Mouse (Mus musculus) forebrain, embryonic 14.5 days (tissue): ENCODE data around the gene 1700001O22Rik. TPM values are rescaled to one million over a fixed set of nuclear protein-coding genes. Genes with fewer than 3 reads are reported as not detected.
A peak's percentile ranks its signal among the peaks of the same experiment; 100 is the strongest.

ENCODE experiments used
- ATAC-seq: fragments of 200-750 bp; cut with Nextera tagmentation; 2 replicates; pipeline ENCODE4 v1.8.0; 2017; ENCODE audit warnings: mild to moderate bottlenecking, moderate library complexity
- DNase-seq: peaks from one replicate; pipeline ENCODE4 v3.0.0-alpha.2; 2015; ENCODE audit warnings: low spot score
- H3K27ac ChIP-seq: fragments of 300-500 bp; sonication (generic); 2 replicates; pipeline ENCODE4 v1.5.1; 2014; ENCODE audit warnings: low read depth, mild to moderate bottlenecking, control low read depth, low read length, moderate library complexity
- H3K27me3 ChIP-seq: fragments of 300-500 bp; sonication (generic); replicated peaks from 2 replicates; pipeline ENCODE4 v1.6.1; 2014; ENCODE audit warnings: low read length, control low read depth, mixed read lengths; ENCODE audit not compliant: control insufficient read depth, insufficient read depth
- H3K36me3 ChIP-seq: fragments of 300-500 bp; sonication (generic); 2 replicates; pipeline ENCODE4 v1.6.1; 2014; ENCODE audit warnings: low read length, control low read depth; ENCODE audit not compliant: control insufficient read depth, insufficient read depth
- H3K4me1 ChIP-seq: fragments of 300-500 bp; sonication (generic); 2 replicates; pipeline ENCODE4 v1.6.1; 2014; ENCODE audit warnings: antibody characterized with exemption, low read length, control low read depth; ENCODE audit not compliant: control insufficient read depth, insufficient read depth
- H3K4me2 ChIP-seq: fragments of 300-500 bp; sonication (generic); 2 replicates; pipeline ENCODE4 v1.6.1; 2014; ENCODE audit warnings: mild to moderate bottlenecking, control low read depth, low read length
- H3K4me3 ChIP-seq: fragments of 300-500 bp; sonication (generic); 2 replicates; pipeline ENCODE4 v1.5.1; 2014; ENCODE audit warnings: low read depth, low read length, control low read depth
- H3K9ac ChIP-seq: fragments of 300-500 bp; sonication (generic); 2 replicates; pipeline ENCODE4 v1.6.1; 2014; ENCODE audit warnings: mild to moderate bottlenecking, low read length, control low read depth, moderate library complexity
- H3K9me3 ChIP-seq: fragments of 300-500 bp; sonication (generic); replicated peaks from 2 replicates; pipeline ENCODE4 v1.6.1; 2016; ENCODE audit warnings: low read length, control low read depth, mixed read lengths; ENCODE audit not compliant: control insufficient read depth
- WGBS: fragments of 180-500 bp; shearing (Covaris S2); extraction: QIAGEN DNeasy Blood & Tissue Kit; methylation state at CpG from one replicate; pipeline ENCODE4 v1.1.7; 2014; 5-methylcytosine and 5-hydroxymethylcytosine counted together
- polyA plus RNA-seq: library from polyadenylated mRNA; unstranded; fragments of >200 nt; fragmentation: Nextera tagmentation; extraction: Ambion mirVana; gene quantifications from 2 replicates; pipeline ENCODE4 v1.2.1, GENCODE M21; 2014

The 1700001O22Rik gene
- polyA plus RNA-seq, 1 experiment from 2014 or later = 2.4 TPM

GRCm38 (mm10) chr2:30755985-30756765 lies 47.3 kb downstream of the 1700001O22Rik start:
- DNase-seq (no peak), ATAC-seq (no peak)
- no peaks in the 10 kb centered on the region for H3K36me3 ChIP-seq
- no peak overlapping the region for H3K4me3 ChIP-seq
- no peaks in the 10 kb centered on the region for H3K27me3 ChIP-seq
- H3K4me1 ChIP-seq = peaks cover 19% of the 10 kb centered on the region
- no peak overlapping the region for H3K27ac ChIP-seq
- no peak overlapping the region for H3K4me2 ChIP-seq
- no peak overlapping the region for H3K9ac ChIP-seq
- WGBS = 98% methylated on average over 6 of the region's 6 CpGs
- H3K9me3 ChIP-seq = peaks cover 5% of the 10 kb centered on the region; the same call in 1 of the 2 replicates

DNA sequence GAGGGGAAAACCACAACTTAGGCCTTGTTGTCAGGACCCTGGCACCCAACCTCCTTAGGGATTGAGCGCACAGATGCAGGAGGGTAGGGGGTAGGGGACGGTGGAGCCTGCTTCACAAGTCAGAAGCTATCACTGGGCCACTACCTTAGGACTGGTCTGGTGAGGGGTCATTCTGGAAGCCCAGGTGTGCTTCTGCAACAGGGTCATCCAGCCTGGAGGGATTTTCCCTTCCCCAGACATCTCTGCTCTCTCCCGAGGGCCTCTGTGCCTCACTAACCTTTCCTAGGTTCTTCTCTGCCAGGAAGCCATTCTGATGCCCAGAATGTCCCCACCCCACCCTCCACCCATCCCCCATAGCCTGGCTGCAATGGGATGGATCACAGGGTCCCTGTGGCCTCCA lies 48.6 kb downstream of the 1700001O22Rik start:
- no peak for DNase-seq
- Histone ChIP-seq H3K4me1 (peaks cover 16% of the 10 kb centered on the region), H3K4me3 (no peak overlapping the region), H3K27ac (no peak overlapping the region), H3K9me3 (peaks cover 5% of the 10 kb centered on the region; the same call in 1 of the 2 replicates), H3K4me2 (no peak overlapping the region), H3K27me3 (no peaks in the 10 kb centered on the region), H3K36me3 (no peaks in the 10 kb centered on the region), H3K9ac (no peak overlapping the region)
- no peak for ATAC-seq
- 83% methylated on average over 3 of the region's 3 CpGs for WGBS

GRCm38 (mm10) chr2:30753219-30753618 lies 50.2 kb downstream of the 1700001O22Rik start:
- Histone ChIP-seq H3K4me1 (no peaks in the 10 kb centered on the region), H3K27ac (no peak overlapping the region), H3K9ac (peak overlapping the region; percentile 29; the same call in 1 of the 2 replicates), H3K4me3 (no peak overlapping the region), H3K9me3 (peaks cover 5% of the 10 kb centered on the region; the same call in 1 of the 2 replicates), H3K36me3 (no peaks in the 10 kb centered on the region), H3K4me2 (no peak overlapping the region), H3K27me3 (no peaks in the 10 kb centered on the region)
- ATAC-seq (no peak; the same call in 1 of the 2 replicates), DNase-seq (no peak)
- WGBS = 29% methylated on average over 17 of the region's 18 CpGs

DNA sequence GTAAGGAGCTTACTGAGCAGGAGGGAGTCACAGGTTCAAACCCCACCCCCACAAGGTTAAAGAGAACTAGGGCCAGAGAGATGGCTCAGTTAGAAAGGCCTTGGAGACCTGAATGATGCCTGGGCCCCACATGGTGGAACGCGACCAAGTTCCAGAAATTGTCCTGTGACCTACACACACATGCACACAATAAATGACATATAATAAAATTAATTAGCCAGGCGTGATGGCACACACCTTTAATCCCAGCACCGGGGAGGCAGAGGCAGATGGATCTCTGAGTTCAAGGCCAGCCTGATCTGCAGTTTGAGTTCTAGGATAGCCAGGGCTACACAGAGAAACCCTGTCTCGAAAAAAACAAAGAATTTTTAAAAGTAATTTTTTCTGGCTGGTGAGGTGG lies 51.0 kb downstream of the 1700001O22Rik start:
- Histone ChIP-seq H3K4me2 (no peak overlapping the region), H3K9me3 (peaks cover 5% of the 10 kb centered on the region; the same call in 1 of the 2 replicates), H3K27me3 (no peaks in the 10 kb centered on the region), H3K27ac (no peak overlapping the region), H3K9ac (no peak overlapping the region), H3K36me3 (no peaks in the 10 kb centered on the region), H3K4me1 (no peaks in the 10 kb centered on the region), H3K4me3 (no peak overlapping the region)
- 98% methylated on average over 5 of the region's 5 CpGs for WGBS
- no peak for DNase-seq
- no peak for ATAC-seq

- no peak for ATAC-seq
- H3K27me3 ChIP-seq = no peaks in the 10 kb centered on the region
- H3K9ac ChIP-seq = no peak overlapping the region
- no peaks in the 10 kb centered on the region for H3K36me3 ChIP-seq
- H3K27ac ChIP-seq = no peak overlapping the region; the same call in 1 of the 2 replicates
- no peaks in the 10 kb centered on the region for H3K9me3 ChIP-seq
- H3K4me3 ChIP-seq = no peak overlapping the region
- 41% methylated on average over 5 of the region's 5 CpGs for WGBS
- no peaks in the 10 kb centered on the region for H3K4me1 ChIP-seq
- DNase-seq = no peak
- no peak overlapping the region for H3K4me2 ChIP-seq
These were observed 53.4 kb downstream of the 1700001O22Rik start for GRCm38 (mm10) chr2:30750025-30750424.

GRCm38 (mm10) chr2:30747602-30748162 lies 55.8 kb downstream of the 1700001O22Rik start:
- H3K4me3 ChIP-seq = no peak overlapping the region
- H3K27me3 ChIP-seq = no peaks in the 10 kb centered on the region
- no peak for ATAC-seq
- whole genome bisulfite sequencing = 83% methylated on average over 4 of the region's 4 CpGs
- DNase-seq = no peak
- no peak overlapping the region for H3K4me2 ChIP-seq
- no peaks in the 10 kb centered on the region for H3K9me3 ChIP-seq
- H3K9ac ChIP-seq = no peak overlapping the region
- H3K36me3 ChIP-seq = no peaks in the 10 kb centered on the region
- peaks cover 19% of the 10 kb centered on the region for H3K4me1 ChIP-seq
- H3K27ac ChIP-seq = no peak overlapping the region

Other genes with a start within 250 kb of the 1700001O22Rik start
- 0.64 and 1.2 TPM in 2 replicates for gene Cstad, start 208.6 kb downstream of the 1700001O22Rik start, polyA plus RNA-seq
- gene Ntmt1, start 4.2 kb upstream of the 1700001O22Rik start, polyA plus RNA-seq = 128 and 139 TPM in 2 replicates
- 35.9 and 39.9 TPM in 2 replicates for gene Asb6, start 26.7 kb upstream of the 1700001O22Rik start, polyA plus RNA-seq
- gene Prrx2, start 31.3 kb upstream of the 1700001O22Rik start, polyA plus RNA-seq = 2.9 and 3.0 TPM in 2 replicates
- gene Ptges, start 126.2 kb upstream of the 1700001O22Rik start, polyA plus RNA-seq = 2.6 and 3.3 TPM in 2 replicates
- gene Tor1b, start 149.3 kb upstream of the 1700001O22Rik start, polyA plus RNA-seq = 24.9 and 25.2 TPM in 2 replicates
- gene Tor1a, start 164.3 kb upstream of the 1700001O22Rik start, polyA plus RNA-seq = 91.6 and 95.4 TPM in 2 replicates
- gene BC005624, start 178.5 kb upstream of the 1700001O22Rik start, polyA plus RNA-seq = 60.1 and 67.6 TPM in 2 replicates
- gene Usp20, start 178.6 kb upstream of the 1700001O22Rik start, polyA plus RNA-seq = 18.7 and 27.1 TPM in 2 replicates